Mouse (Mus musculus): Measurements from ENCODE around the gene Gm128.

GRCm38 (mm10) chr3:95289419-95289818, 48.0 kb upstream of the Gm128 start:
- no peak for TF ChIP-seq CTCF (IDR thresholded peaks at IDR 0.05; ENCODE audit: low read depth)
- no peak for TF ChIP-seq EP300 (IDR thresholded peaks at IDR 0.05; ENCODE audit: low read depth)

All from liver, embryonic 14.5 days (tissue).